Mouse (Mus musculus): ENCODE results near the gene Pnpla2.
A peak's percentile ranks its signal among the peaks of the same experiment; 100 is the strongest.
"Not testable (repeated sequence)": the region's sequence is repeated elsewhere in the genome, so short reads cannot be mapped to it uniquely, and the experiment has no call there.

Gene Pnpla2

GRCm38 (mm10) chr7:141454967-141455551 is at the start of gene Pnpla2:
Pnpla2 (plus strand) TSS chr7:141455198.
- peak; percentile 99 for DNase-seq

- DNase-seq, result no peak
These were observed 49.5 kb upstream of the Pnpla2 start for GRCm38 (mm10) chr7:141405466-141405865.

- DNase-seq, result not testable (repeated sequence)
These were observed 47.3 kb upstream of the Pnpla2 start for GRCm38 (mm10) chr7:141407670-141408069.

GRCm38 (mm10) chr7:141408833-141409232 is 46.2 kb upstream of the Pnpla2 start:
- peak; percentile 91 for DNase-seq

GRCm38 (mm10) chr7:141410631-141411030 is 44.4 kb upstream of the Pnpla2 start:
- no peak for DNase-seq

- DNase-seq, result no peak
These were observed 43.3 kb upstream of the Pnpla2 start for GRCm38 (mm10) chr7:141411667-141412066.

GRCm38 (mm10) chr7:141413331-141413730 is 41.7 kb upstream of the Pnpla2 start:
- DNase-seq, result no peak

GRCm38 (mm10) chr7:141413809-141414584 is 41.0 kb upstream of the Pnpla2 start, which contains the start of gene Gatd1:
Gatd1 (minus strand) TSS chr7:141414136.
- DNase-seq, result peak; percentile 100

GRCm38 (mm10) chr7:141416144-141416841 is 38.7 kb upstream of the Pnpla2 start:
- no peak for DNase-seq

GRCm38 (mm10) chr7:141417731-141418681 is 37.0 kb upstream of the Pnpla2 start:
- DNase-seq, result no peak

GRCm38 (mm10) chr7:141418970-141419369 is 36.0 kb upstream of the Pnpla2 start:
- peak; percentile 40 for DNase-seq

- DNase-seq, result no peak
These were observed 34.8 kb upstream of the Pnpla2 start for GRCm38 (mm10) chr7:141420030-141420702.

GRCm38 (mm10) chr7:141423811-141424210 is 31.2 kb upstream of the Pnpla2 start:
- no peak for DNase-seq

- no peak for DNase-seq
These were observed 27.9 kb upstream of the Pnpla2 start for GRCm38 (mm10) chr7:141426948-141427730.

- no peak for DNase-seq
These were observed 26.3 kb upstream of the Pnpla2 start for GRCm38 (mm10) chr7:141428701-141429100.

GRCm38 (mm10) chr7:141429310-141429709 is 25.7 kb upstream of the Pnpla2 start, which contains the start of gene Cend1:
Cend1 (minus strand) TSS chr7:141429491.
- DNase-seq, result peak; percentile 51

- no peak for DNase-seq
These were observed 25.0 kb upstream of the Pnpla2 start for GRCm38 (mm10) chr7:141429840-141430584.

- no peak for DNase-seq
These were observed 24.3 kb upstream of the Pnpla2 start for GRCm38 (mm10) chr7:141430585-141431240.

- DNase-seq, result no peak
These were observed 23.4 kb upstream of the Pnpla2 start for GRCm38 (mm10) chr7:141431434-141432185.
